Comparison of ENCODE assay signal across 16 mouse cellular contexts in the genomic region with DNA sequence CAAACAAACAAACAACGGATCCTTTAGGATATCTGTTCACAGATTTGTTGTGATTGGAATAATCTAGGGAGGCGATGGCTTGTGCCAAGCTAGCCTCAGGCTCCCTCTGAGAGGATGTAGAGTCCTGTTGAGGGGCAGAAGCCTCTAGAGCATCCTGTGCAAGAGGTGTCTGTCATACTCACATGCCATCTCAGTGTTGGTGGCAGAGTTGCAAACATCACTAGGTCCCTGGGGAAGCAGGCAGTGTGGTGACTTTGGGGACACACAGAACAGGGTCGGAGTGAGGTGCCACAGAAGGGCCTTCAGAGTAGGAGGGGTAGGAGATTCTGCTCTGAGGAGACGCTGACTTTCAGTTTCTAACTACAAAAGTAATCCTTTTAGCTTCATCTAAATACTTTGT. TPM values are rescaled to one million over a fixed set of nuclear protein-coding genes. Genes with fewer than 3 reads are reported as not detected.
DNase-seq lines count a peak whose midpoint lies in the region; ATAC-seq and TF ChIP-seq lines count a peak whose summit lies in the region.
"Had no signal": no experiment of that assay in that cellular context is flagged by ENCODE, and none has a peak within 500 bp of the region (broad histone marks: within the 10 kb centered on the region; RNA-seq: fewer than 3 reads in every experiment).

No protein-coding gene starts in this region.

- H3K4me2 ChIP-seq in intestine, postnatal 0 days (replicated peaks; ENCODE audit: low read depth): peak overlapping the region; percentile 35
- no peak overlapping the region; the same call in 1 of the 2 replicates for H3K4me2 ChIP-seq in intestine, embryonic 15.5 days (replicated peaks)
- H3K4me2 ChIP-seq in liver, embryonic 13.5 days: no peak overlapping the region
- H3K4me2 ChIP-seq in stomach, postnatal 0 days (replicated peaks; ENCODE audit: low read depth): peak overlapping the region; percentile 72; the same call in 1 of the 2 replicates
- H3K4me2 ChIP-seq: embryonic facial prominence, embryonic 13.5 days; liver, embryonic 15.5 days; midbrain, embryonic 12.5 days had no signal

- no peak for DNase-seq in G1E (ENCODE audit: low spot score)
- no peak for DNase-seq in liver, embryonic 13.5 days
- no peak for DNase-seq in stomach, postnatal 0 days (ENCODE audit: low spot score)
- DNase-seq in thymus, adult 2 months: no peak
- DNase-seq in kidney, adult 9 months: no peak
- DNase-seq: gastrocnemius, postnatal 25 days; kidney, adult 2 months; kidney, postnatal 4 days; left cerebral cortex, postnatal 4 days; thymus, postnatal 36 days had no signal

- no peak overlapping the region for H3K27ac ChIP-seq in intestine, postnatal 0 days (ENCODE audit: low read depth, low read length)
- no peak overlapping the region for H3K27ac ChIP-seq in intestine, embryonic 15.5 days
- no peak overlapping the region for H3K27ac ChIP-seq in liver, embryonic 13.5 days
- H3K27ac ChIP-seq in stomach, postnatal 0 days (replicated peaks): peak overlapping the region; percentile 59
- no peak overlapping the region for H3K27ac ChIP-seq in thymus, adult 2 months (ENCODE audit: control insufficient read depth, insufficient read depth, low read length)
- H3K27ac ChIP-seq: embryonic facial prominence, embryonic 13.5 days; liver, embryonic 15.5 days; midbrain, embryonic 12.5 days; stomach, embryonic 15.5 days had no signal

- no peak for TF ChIP-seq POLR2A in thymus, adult 2 months (IDR thresholded peaks at IDR 0.05; ENCODE audit: control insufficient read depth, extremely low read depth, insufficient read depth, low read length, poor library complexity)

- 0 out of 2 replicates have a peak, but pooled peaks cover 3% of the 10 kb centered on the region for H3K4me1 ChIP-seq in intestine, postnatal 0 days (replicated peaks; ENCODE audit: control insufficient read depth, insufficient read depth, low read length)
- H3K4me1 ChIP-seq in intestine, embryonic 15.5 days (replicated peaks): peaks cover 11% of the 10 kb centered on the region; the same call in 1 of the 2 replicates
- peaks cover 82% of the 10 kb centered on the region for H3K4me1 ChIP-seq in G1E (ENCODE audit: insufficient read depth, low read depth, low read length)
- peaks cover 41% of the 10 kb centered on the region for H3K4me1 ChIP-seq in liver, embryonic 13.5 days (replicated peaks)
- peaks cover 3% of the 10 kb centered on the region; the same call in 1 of the 2 replicates for H3K4me1 ChIP-seq in stomach, postnatal 0 days (replicated peaks; ENCODE audit: control insufficient read depth, insufficient read depth)
- peaks cover 17% of the 10 kb centered on the region for H3K4me1 ChIP-seq in thymus, adult 2 months (replicated peaks; ENCODE audit: control insufficient read depth, insufficient read depth, low read length)

- H3K9ac ChIP-seq in intestine, postnatal 0 days (ENCODE audit: low read depth, low read length): no peak overlapping the region
- no peak overlapping the region for H3K9ac ChIP-seq in intestine, embryonic 15.5 days
- H3K9ac ChIP-seq in liver, embryonic 13.5 days: no peak overlapping the region
- H3K9ac ChIP-seq in stomach, postnatal 0 days (ENCODE audit: low read length): no peak overlapping the region
- H3K9ac ChIP-seq: embryonic facial prominence, embryonic 13.5 days; liver, embryonic 15.5 days; midbrain, embryonic 12.5 days; stomach, embryonic 15.5 days had no signal

- TF ChIP-seq EP300 in stomach, postnatal 0 days (optimal IDR thresholded peaks at IDR 0.05): no peak

- TF ChIP-seq CTCF in intestine, postnatal 0 days (IDR thresholded peaks at IDR 0.05; ENCODE audit: low read depth): no peak
- TF ChIP-seq CTCF in G1E (IDR thresholded peaks at IDR 0.05; ENCODE audit: low read depth, low read length): no peak
- TF ChIP-seq CTCF in stomach, postnatal 0 days (IDR thresholded peaks at IDR 0.05; ENCODE audit: low read depth): no peak
- no peak for TF ChIP-seq CTCF in thymus, adult 2 months (IDR thresholded peaks at IDR 0.05; ENCODE audit: borderline replicate concordance, control insufficient read depth, extremely low read depth, insufficient read depth, low read length, poor library complexity)

- no peak overlapping the region for H3K4me3 ChIP-seq in intestine, postnatal 0 days (ENCODE audit: low read depth, low read length)
- no peak overlapping the region for H3K4me3 ChIP-seq in intestine, embryonic 15.5 days (replicated peaks)
- H3K4me3 ChIP-seq in G1E (ENCODE audit: low read depth, low read length): peak overlapping the region; percentile 45; the same call in 1 of the 2 replicates
- peak overlapping the region; percentile 4; the same call in 1 of the 2 replicates for H3K4me3 ChIP-seq in liver, embryonic 13.5 days (replicated peaks)
- no peak overlapping the region; the same call in 1 of the 2 replicates for H3K4me3 ChIP-seq in stomach, postnatal 0 days (ENCODE audit: low read depth, low read length)
- H3K4me3 ChIP-seq in thymus, adult 2 months (ENCODE audit: control insufficient read depth, insufficient read depth, low read length): no peak overlapping the region
- H3K4me3 ChIP-seq: embryonic facial prominence, embryonic 13.5 days; liver, embryonic 15.5 days; midbrain, embryonic 12.5 days had no signal

- WGBS in intestine, postnatal 0 days: 63% methylated on average over 4 of the region's 4 CpGs
- 50% methylated on average over 4 of the region's 4 CpGs for WGBS in intestine, embryonic 15.5 days
- WGBS in liver, embryonic 13.5 days (ENCODE audit: insufficient replicate concordance): 38% methylated on average over 4 of the region's 4 CpGs
- WGBS in stomach, postnatal 0 days: 52% methylated on average over 4 of the region's 4 CpGs
- WGBS in thymus, adult 2 months: 64% methylated on average over 4 of the region's 4 CpGs

- no peaks in the 10 kb centered on the region for H3K9me3 ChIP-seq in intestine, postnatal 0 days (ENCODE audit: control insufficient read depth)
- no peaks in the 10 kb centered on the region for H3K9me3 ChIP-seq in intestine, embryonic 15.5 days
- H3K9me3 ChIP-seq in G1E (replicated peaks): no peaks in the 10 kb centered on the region
- H3K9me3 ChIP-seq in liver, embryonic 13.5 days (replicated peaks): no peaks in the 10 kb centered on the region
- H3K9me3 ChIP-seq in stomach, postnatal 0 days (ENCODE audit: control insufficient read depth, low read length): no peaks in the 10 kb centered on the region
- H3K9me3 ChIP-seq: embryonic facial prominence, embryonic 13.5 days; liver, embryonic 15.5 days; midbrain, embryonic 12.5 days; stomach, embryonic 15.5 days had no signal

- no peak for ATAC-seq in intestine, postnatal 0 days
- no peak for ATAC-seq in intestine, embryonic 15.5 days
- ATAC-seq in G1E (ENCODE audit: extremely low read depth, insufficient number of reproducible peaks, low FRiP score, poor library complexity, severe bottlenecking): no peak
- ATAC-seq in liver, embryonic 13.5 days (ENCODE audit: low read depth): no peak
- no peak for ATAC-seq in stomach, postnatal 0 days (ENCODE audit: low FRiP score, low TSS enrichment)

- no peaks in the 10 kb centered on the region for H3K36me3 ChIP-seq in intestine, postnatal 0 days (ENCODE audit: control insufficient read depth, insufficient read depth)
- no peaks in the 10 kb centered on the region for H3K36me3 ChIP-seq in intestine, embryonic 15.5 days
- no peaks in the 10 kb centered on the region for H3K36me3 ChIP-seq in G1E (replicated peaks)
- H3K36me3 ChIP-seq in liver, embryonic 13.5 days: no peaks in the 10 kb centered on the region
- no peaks in the 10 kb centered on the region for H3K36me3 ChIP-seq in stomach, postnatal 0 days (ENCODE audit: control insufficient read depth, insufficient read depth, low read length)
- H3K36me3 ChIP-seq in thymus, adult 2 months (ENCODE audit: control insufficient read depth, insufficient read depth, low read length): no peaks in the 10 kb centered on the region
- H3K36me3 ChIP-seq: embryonic facial prominence, embryonic 13.5 days; liver, embryonic 15.5 days; midbrain, embryonic 12.5 days; stomach, embryonic 15.5 days had no signal

- H3K27me3 ChIP-seq in intestine, postnatal 0 days (replicated peaks; ENCODE audit: control insufficient read depth, insufficient read depth, low read length): peaks cover 11% of the 10 kb centered on the region
- H3K27me3 ChIP-seq in intestine, embryonic 15.5 days (replicated peaks): 0 out of 2 replicates have a peak, but pooled peaks cover 3% of the 10 kb centered on the region
- peaks cover 46% of the 10 kb centered on the region for H3K27me3 ChIP-seq in G1E (ENCODE audit: insufficient read depth, low read length)
- peaks cover 84% of the 10 kb centered on the region for H3K27me3 ChIP-seq in liver, embryonic 13.5 days
- H3K27me3 ChIP-seq in stomach, postnatal 0 days (ENCODE audit: control insufficient read depth, insufficient read depth, low read length): no peaks in the 10 kb centered on the region; the same call in 1 of the 2 replicates
- H3K27me3 ChIP-seq in thymus, adult 2 months (ENCODE audit: control insufficient read depth, insufficient read depth, low read length): no peaks in the 10 kb centered on the region
- H3K27me3 ChIP-seq: stomach, embryonic 15.5 days had no signal

RNA-seq across cellular contexts. Expression of gene Itgb3, which starts 1.9 kb away (rescaled TPM):
- polyA plus RNA-seq in intestine, postnatal 0 days (2015; fragmentation: Nextera tagmentation; extraction: Ambion mirVana): 5.3 and 6.1 TPM in 2 replicates
- 5.0 and 5.5 TPM in 2 replicates for polyA plus RNA-seq in intestine, embryonic 15.5 days (2015; fragmentation: Nextera tagmentation; extraction: Ambion mirVana)
- 2.1 and 2.7 TPM in 2 replicates for total RNA-seq in G1E (2014; fragmentation: Nextera tagmentation)
- total RNA-seq in G1E (2017): 15.6 and 19.2 TPM in 2 replicates
- 0.73 and 0.87 TPM in 2 replicates for polyA plus RNA-seq in G1E (2012)
- polyA plus RNA-seq in liver, embryonic 13.5 days (2015; fragmentation: Nextera tagmentation; extraction: Ambion mirVana): 16.5 and 21.4 TPM in 2 replicates
- polyA plus RNA-seq in stomach, postnatal 0 days (2015; fragmentation: Nextera tagmentation; extraction: Ambion mirVana): 4.7 and 5.1 TPM in 2 replicates
- 12.1 and 14.7 TPM in 2 replicates for polyA plus RNA-seq in thymus, adult 2 months (2012; rRNA removed)

RNA-seq across cellular contexts. Expression of gene Myl4, which starts 59.3 kb away (rescaled TPM):
- polyA plus RNA-seq in intestine, postnatal 0 days (2015; fragmentation: Nextera tagmentation; extraction: Ambion mirVana): 2.7 and 7.1 TPM in 2 replicates
- polyA plus RNA-seq in intestine, embryonic 15.5 days (2015; fragmentation: Nextera tagmentation; extraction: Ambion mirVana): 4.3 and 6.4 TPM in 2 replicates
- not detected in 2 replicates for total RNA-seq in G1E (2014; fragmentation: Nextera tagmentation)
- total RNA-seq in G1E (2017): 0.38 TPM in 1 of 2 replicates, not detected in the other
- not detected in 2 replicates for polyA plus RNA-seq in G1E (2012)
- polyA plus RNA-seq in liver, embryonic 13.5 days (2015; fragmentation: Nextera tagmentation; extraction: Ambion mirVana): 4.6 and 4.9 TPM in 2 replicates
- 6.8 and 9.5 TPM in 2 replicates for polyA plus RNA-seq in stomach, postnatal 0 days (2015; fragmentation: Nextera tagmentation; extraction: Ambion mirVana)
- 27.7 and 60.8 TPM in 2 replicates for polyA plus RNA-seq in thymus, adult 2 months (2012; rRNA removed)

RNA-seq across cellular contexts. Expression of gene Cdc27, which starts 59.3 kb away (rescaled TPM):
- polyA plus RNA-seq in intestine, postnatal 0 days (2015; fragmentation: Nextera tagmentation; extraction: Ambion mirVana): 11.0 and 14.0 TPM in 2 replicates
- 31.2 and 33.8 TPM in 2 replicates for polyA plus RNA-seq in intestine, embryonic 15.5 days (2015; fragmentation: Nextera tagmentation; extraction: Ambion mirVana)
- total RNA-seq in G1E (2014; fragmentation: Nextera tagmentation): 158 and 163 TPM in 2 replicates
- 53.6 and 61.8 TPM in 2 replicates for total RNA-seq in G1E (2017)
- polyA plus RNA-seq in G1E (2012): 5.3 and 5.4 TPM in 2 replicates
- 22.9 and 29.4 TPM in 2 replicates for polyA plus RNA-seq in liver, embryonic 13.5 days (2015; fragmentation: Nextera tagmentation; extraction: Ambion mirVana)
- 11.7 and 13.9 TPM in 2 replicates for polyA plus RNA-seq in stomach, postnatal 0 days (2015; fragmentation: Nextera tagmentation; extraction: Ambion mirVana)
- polyA plus RNA-seq in thymus, adult 2 months (2012; rRNA removed): 10.6 and 11.8 TPM in 2 replicates

Comparison
In these comparisons a context has a peak if more than half of its experiments do, and no peak if none do; other contexts are left out.
1. H3K4me2 ChIP-seq: peak in intestine, postnatal 0 days (single experiment) and stomach, postnatal 0 days (single experiment); none in intestine, embryonic 15.5 days (single experiment) and liver, embryonic 13.5 days (single experiment).
2. H3K4me3 ChIP-seq: peak in G1E (single experiment) and liver, embryonic 13.5 days (single experiment); none in intestine, postnatal 0 days (single experiment), intestine, embryonic 15.5 days (single experiment), stomach, postnatal 0 days (single experiment) and thymus, adult 2 months (single experiment).